Mouse (Mus musculus): ENCODE measurements around the gene Cyfip2.

The Cyfip2 gene

DNA sequence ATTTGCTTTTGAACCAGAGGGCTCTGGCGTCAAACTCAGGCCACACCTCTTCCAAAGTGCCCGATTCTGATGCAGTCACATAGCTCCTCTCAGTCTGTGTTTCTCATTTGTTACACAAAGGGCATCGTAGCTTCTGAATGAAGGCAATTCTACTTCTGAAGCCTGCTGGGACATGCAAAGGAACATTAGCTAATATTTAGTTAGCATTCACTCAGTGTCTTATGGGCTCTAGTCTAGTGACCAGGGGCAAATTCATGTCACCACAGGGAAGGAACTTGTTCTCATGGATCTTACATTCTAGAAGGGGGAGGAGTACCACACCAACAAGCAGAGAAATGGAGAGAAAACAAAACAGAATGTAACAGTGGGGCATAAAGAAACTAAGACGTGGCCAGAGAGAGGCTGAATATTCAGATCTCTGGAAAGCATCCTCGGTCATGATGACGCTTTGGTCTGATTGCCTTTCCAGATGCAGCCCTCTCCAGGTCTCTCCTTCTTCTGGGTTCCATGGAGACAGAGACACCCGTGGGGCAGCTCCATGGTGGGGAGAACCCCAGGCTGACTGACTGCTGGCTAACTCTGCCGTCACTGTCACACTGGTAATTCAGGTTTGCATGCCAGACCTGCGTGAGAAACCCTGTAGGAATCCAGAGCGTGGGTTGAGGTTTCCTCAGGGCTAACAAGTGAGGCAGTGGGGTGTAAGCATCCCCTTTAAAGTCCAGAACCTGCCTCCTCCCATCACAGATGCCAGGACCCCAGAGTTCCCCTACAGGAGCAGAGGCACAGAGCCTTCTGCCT, 135.2 kb downstream of the Cyfip2 start:
- peak in 1 of 2 experiments; percentile 19 for DNase-seq

DNA sequence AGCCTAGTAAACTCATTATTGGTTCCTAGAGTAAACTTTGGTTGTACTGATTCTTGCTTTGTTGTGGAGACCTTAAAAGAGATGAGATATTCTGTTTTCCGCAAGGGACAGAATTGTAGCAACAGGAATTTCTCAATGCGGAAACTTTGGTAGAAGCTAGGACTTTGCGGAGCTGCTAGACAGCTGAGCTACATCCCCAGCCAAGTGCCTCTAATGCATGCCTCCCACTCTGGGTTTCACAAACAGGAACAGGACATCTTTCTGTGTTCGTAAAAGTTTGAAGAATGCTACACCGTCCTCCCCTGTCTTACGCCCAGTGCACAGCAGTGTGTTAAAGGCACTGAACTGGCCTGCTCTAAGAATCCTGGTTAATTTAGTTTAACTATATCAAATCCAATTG, 136.5 kb downstream of the Cyfip2 start:
- no peak for DNase-seq

DNA sequence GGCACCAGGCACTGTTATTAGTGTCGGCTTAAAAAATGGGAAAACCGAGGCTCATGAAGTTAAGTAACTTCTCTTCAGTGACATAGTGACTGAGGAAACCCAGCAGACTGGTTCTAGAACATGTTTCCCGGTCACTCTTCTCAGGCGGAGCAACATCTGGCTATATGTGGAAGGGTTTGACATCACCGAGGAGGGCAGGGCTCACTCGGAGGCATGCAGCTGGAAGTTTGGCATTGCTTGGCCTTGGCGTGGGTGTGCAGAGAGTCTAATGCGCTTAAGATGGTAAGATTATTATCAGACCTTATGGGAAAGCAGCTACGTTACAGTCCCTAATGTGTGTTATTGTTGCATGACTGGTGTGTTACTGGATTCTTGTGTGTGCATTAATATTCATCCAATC, 140.5 kb downstream of the Cyfip2 start:
- DNase-seq = no peak

DNA sequence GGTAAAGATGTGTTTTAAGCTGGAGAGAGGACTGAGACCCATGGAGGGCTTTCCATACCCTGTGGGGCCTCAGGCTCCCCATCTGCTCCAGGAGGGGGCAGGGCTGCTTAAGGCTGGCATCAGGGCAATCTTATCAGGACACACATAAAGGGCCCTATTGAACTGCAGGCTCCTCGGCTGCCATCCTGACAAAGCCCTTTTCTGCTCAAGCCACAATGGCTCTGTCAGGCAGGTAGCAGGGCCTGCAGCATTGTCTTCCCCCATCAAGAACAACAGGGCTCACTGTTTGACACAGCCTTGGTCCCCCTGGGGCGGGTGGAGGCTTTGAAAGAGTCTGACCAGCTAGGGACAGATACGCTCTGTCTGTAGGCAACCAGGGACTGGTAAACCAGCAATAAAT, 142.8 kb downstream of the Cyfip2 start:
- peak in 1 of 2 experiments; percentile 10 for DNase-seq

DNA sequence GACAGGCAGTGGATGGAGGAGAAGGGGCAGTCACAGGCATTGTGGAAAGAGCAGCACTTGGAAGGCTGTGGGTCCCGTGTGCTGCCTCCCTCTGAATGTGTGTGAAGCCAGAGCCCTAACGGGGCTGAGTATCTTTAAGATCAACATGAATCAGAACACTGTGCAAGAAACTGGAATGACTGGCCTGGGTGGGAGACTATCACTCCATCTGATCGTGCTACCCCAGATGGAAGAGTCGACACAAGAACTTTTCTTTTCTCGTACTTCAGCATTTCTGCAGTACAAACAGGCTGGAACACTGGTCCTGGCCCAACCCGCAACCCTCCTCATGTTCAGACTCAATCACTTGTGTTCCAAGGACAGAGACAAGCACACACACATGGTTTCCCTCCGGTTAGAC, 144.2 kb downstream of the Cyfip2 start:
- DNase-seq = no peak

DNA sequence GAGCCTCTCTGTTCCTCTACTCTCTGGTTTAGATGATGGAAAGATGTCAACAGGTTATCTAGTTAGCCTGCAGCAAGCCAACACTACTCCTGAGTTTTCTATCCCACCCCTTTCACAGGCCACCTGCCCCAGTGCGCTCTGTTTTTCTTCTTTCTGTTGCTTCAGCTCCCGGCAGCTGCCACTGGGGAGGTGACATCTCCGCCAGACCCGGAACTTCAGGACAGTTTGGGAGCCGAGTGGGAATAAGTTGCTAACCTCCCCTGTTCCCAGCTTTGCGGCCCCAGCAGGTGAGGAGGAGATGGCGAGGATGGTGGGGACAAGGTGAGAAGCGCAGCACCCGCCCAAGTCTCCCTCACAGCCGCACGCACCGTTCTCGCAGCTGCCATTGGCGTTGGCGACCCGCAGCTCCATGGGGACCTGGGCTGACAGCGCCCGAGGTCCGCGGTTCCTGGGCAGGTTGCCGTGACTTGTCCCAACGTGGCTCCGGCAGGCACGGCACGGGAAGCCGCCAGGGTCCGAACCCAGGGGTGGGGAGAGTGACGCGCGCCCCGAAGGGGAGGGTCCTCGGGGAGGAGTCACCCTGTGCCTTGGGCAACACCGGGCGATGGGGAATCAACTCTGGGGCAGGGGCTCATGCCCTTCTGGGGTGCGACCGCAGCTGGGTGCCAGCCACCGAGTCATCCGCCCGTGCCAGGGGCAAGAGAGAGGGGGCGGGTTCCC, 146.6 kb downstream of the Cyfip2 start, which contains the start of gene Nipal4:
Gene Nipal4, minus strand, starts transcription at position 643 of the 720 bp plus-strand sequence.
- DNase-seq = peak; percentile 29 to 35

DNA sequence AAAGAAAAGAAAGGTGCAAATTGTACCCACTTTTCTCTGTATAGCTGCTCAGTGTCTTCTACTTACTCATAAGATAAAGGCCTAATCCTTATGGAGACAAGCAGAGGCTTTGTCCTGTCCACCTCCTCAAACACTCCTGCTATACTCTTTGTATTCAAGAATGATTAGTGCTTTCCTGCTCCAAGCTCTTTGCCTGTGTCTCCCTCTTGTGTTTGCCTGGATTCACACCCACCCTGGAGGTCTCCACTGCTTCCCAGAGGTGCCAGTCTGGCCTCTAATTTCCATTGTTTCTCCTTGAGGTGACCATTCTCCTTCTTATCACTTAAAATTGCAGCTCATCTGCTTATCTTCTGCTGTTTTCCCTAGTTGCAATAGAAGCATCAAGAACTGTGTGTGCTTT, 155.2 kb downstream of the Cyfip2 start:
- DNase-seq = no peak

DNA sequence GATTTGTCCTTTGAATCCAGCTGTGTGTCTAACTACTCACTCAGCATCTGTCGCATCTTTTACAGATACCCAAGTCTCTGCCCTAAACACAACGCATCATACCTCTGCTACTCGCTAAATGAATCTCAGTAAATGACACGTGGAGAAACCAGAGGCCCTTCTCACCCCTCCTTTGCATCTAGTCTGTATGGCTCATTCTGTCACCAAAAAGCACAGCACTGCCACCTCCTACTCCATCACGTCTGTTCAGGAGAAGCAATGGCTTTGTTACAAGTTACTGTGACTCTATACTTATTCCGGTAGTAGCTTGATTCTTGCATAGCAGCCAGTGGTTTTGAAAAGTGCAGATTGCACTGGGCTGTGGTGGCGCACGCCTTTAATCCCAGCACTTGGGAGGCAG, 155.7 kb downstream of the Cyfip2 start:
- no peak for DNase-seq

DNA sequence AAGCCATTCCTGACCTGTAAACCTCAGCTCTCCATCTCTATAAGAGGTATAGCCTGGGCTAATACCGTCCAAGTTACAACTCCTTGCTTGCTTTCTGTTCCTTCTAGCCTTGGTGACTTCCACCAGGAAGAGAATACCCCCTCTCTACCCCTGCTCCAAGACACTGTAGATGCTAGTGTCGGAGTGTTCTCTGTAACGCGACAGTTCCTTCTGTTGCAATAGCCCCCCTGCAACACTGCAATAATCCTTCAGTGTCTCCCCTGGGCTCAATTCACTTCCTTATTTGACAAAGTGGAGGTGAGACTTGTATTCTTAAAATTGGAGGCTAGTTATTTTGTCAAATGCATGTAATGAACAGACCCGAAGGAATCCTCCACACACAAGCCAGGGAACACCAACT, 166.0 kb downstream of the Cyfip2 start:
- DNase-seq = no peak

DNA sequence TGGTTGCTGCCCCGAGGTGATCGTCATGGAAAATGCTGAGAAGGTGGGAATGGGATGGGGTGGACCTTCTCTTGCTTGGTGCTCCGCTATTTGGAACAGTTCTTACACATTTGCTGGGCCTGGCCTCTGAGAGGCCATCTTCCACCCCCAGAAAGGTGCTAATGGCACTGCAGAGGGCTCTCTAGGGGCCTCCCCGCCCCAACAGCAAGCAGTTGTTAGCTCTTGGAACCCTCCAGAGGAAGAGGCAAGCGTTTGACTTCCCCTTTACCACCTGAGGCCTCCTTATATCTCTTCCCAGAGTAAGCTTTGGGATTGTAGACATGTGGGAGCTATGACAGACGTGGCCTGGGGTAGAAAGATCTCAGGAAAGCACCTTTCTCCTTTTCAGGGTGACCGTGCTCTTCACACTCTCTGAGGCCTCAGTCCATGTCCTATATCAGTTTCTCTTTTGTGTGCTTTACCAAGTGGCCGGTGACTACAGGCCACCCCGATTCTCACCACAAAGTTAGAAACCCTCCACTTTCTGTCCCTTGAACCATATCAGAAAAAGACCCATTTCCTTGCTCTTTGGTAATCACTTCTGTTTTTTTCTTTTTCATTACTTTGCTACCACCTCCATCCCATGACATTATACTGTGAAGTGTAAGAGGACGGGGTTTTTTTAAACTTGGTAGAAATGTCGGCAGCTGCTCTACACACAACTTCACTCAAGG, 167.3 kb downstream of the Cyfip2 start:
- no peak for DNase-seq

Measured in cerebellum, postnatal 10 days (tissue).